Mouse (Mus musculus): ENCODE results near the gene Abca1. TPM values are rescaled to one million over a fixed set of nuclear protein-coding genes. Genes with fewer than 3 reads are reported as not detected.

The Abca1 gene
- polyA plus RNA-seq, 1 experiment = 22.3 TPM

- Histone ChIP-seq H3K27ac (replicated peaks; ENCODE audit: low read depth, low read length) (no peak overlapping the region), H3K4me3 (ENCODE audit: insufficient read depth, low read depth, low read length) (no peak overlapping the region), H3K4me1 (ENCODE audit: control insufficient read depth, insufficient read depth, insufficient read length, low read length) (peaks cover 35% of the 10 kb centered on the region)
Observed at GRCm38 (mm10) chr4:53144021-53144420, 15.7 kb downstream of the Abca1 start.

GRCm38 (mm10) chr4:53140678-53141077 lies 19.0 kb downstream of the Abca1 start:
- Histone ChIP-seq H3K4me1 (ENCODE audit: control insufficient read depth, insufficient read depth, insufficient read length, low read length) (peaks cover 17% of the 10 kb centered on the region), H3K27ac (replicated peaks; ENCODE audit: low read depth, low read length) (no peak overlapping the region), H3K4me3 (ENCODE audit: insufficient read depth, low read depth, low read length) (no peak overlapping the region)

GRCm38 (mm10) chr4:53139495-53139894 lies 20.2 kb downstream of the Abca1 start:
- Histone ChIP-seq H3K27ac (replicated peaks; ENCODE audit: low read depth, low read length) (no peak overlapping the region), H3K4me3 (ENCODE audit: insufficient read depth, low read depth, low read length) (no peak overlapping the region), H3K4me1 (ENCODE audit: control insufficient read depth, insufficient read depth, insufficient read length, low read length) (peaks cover 23% of the 10 kb centered on the region)

GRCm38 (mm10) chr4:53138974-53139373 lies 20.7 kb downstream of the Abca1 start:
- Histone ChIP-seq H3K27ac (replicated peaks; ENCODE audit: low read depth, low read length) (no peak overlapping the region), H3K4me3 (ENCODE audit: insufficient read depth, low read depth, low read length) (no peak overlapping the region), H3K4me1 (ENCODE audit: control insufficient read depth, insufficient read depth, insufficient read length, low read length) (peaks cover 21% of the 10 kb centered on the region)

GRCm38 (mm10) chr4:53137087-53137486 lies 22.6 kb downstream of the Abca1 start:
- H3K4me1 ChIP-seq (ENCODE audit: control insufficient read depth, insufficient read depth, insufficient read length, low read length) = peaks cover 25% of the 10 kb centered on the region
- H3K4me3 ChIP-seq (ENCODE audit: insufficient read depth, low read depth, low read length) = no peak overlapping the region
- no peak overlapping the region for H3K27ac ChIP-seq (replicated peaks; ENCODE audit: low read depth, low read length)

- Histone ChIP-seq H3K4me3 (ENCODE audit: insufficient read depth, low read depth, low read length) (no peak overlapping the region), H3K4me1 (ENCODE audit: control insufficient read depth, insufficient read depth, insufficient read length, low read length) (peaks cover 23% of the 10 kb centered on the region), H3K27ac (replicated peaks; ENCODE audit: low read depth, low read length) (no peak overlapping the region)
Observed at GRCm38 (mm10) chr4:53134816-53135215, 24.9 kb downstream of the Abca1 start.

GRCm38 (mm10) chr4:53133995-53134394 lies 25.7 kb downstream of the Abca1 start:
- Histone ChIP-seq H3K27ac (replicated peaks; ENCODE audit: low read depth, low read length) (peak overlapping the region; percentile 88), H3K4me3 (ENCODE audit: insufficient read depth, low read depth, low read length) (no peak overlapping the region), H3K4me1 (ENCODE audit: control insufficient read depth, insufficient read depth, insufficient read length, low read length) (peaks cover 15% of the 10 kb centered on the region)

- no peak overlapping the region for H3K4me3 ChIP-seq (ENCODE audit: insufficient read depth, low read depth, low read length)
- H3K4me1 ChIP-seq (ENCODE audit: control insufficient read depth, insufficient read depth, insufficient read length, low read length) = peaks cover 19% of the 10 kb centered on the region
- H3K27ac ChIP-seq (replicated peaks; ENCODE audit: low read depth, low read length) = no peak overlapping the region; the same call in 1 of the 2 replicates
Observed at GRCm38 (mm10) chr4:53131538-53131937, 28.2 kb downstream of the Abca1 start.

GRCm38 (mm10) chr4:53130622-53131517 lies 28.8 kb downstream of the Abca1 start:
- Histone ChIP-seq H3K4me3 (ENCODE audit: insufficient read depth, low read depth, low read length) (no peak overlapping the region), H3K4me1 (ENCODE audit: control insufficient read depth, insufficient read depth, insufficient read length, low read length) (peaks cover 23% of the 10 kb centered on the region), H3K27ac (replicated peaks; ENCODE audit: low read depth, low read length) (no peak overlapping the region; the same call in 1 of the 2 replicates)

- no peak overlapping the region for H3K4me3 ChIP-seq (ENCODE audit: insufficient read depth, low read depth, low read length)
- H3K4me1 ChIP-seq (ENCODE audit: control insufficient read depth, insufficient read depth, insufficient read length, low read length) = peaks cover 24% of the 10 kb centered on the region
- no peak overlapping the region for H3K27ac ChIP-seq (replicated peaks; ENCODE audit: low read depth, low read length)
Observed at GRCm38 (mm10) chr4:53129716-53130301, 29.9 kb downstream of the Abca1 start.

GRCm38 (mm10) chr4:53127266-53127665 lies 32.4 kb downstream of the Abca1 start:
- Histone ChIP-seq H3K27ac (replicated peaks; ENCODE audit: low read depth, low read length) (peak overlapping the region; percentile 74), H3K4me3 (ENCODE audit: insufficient read depth, low read depth, low read length) (no peak overlapping the region), H3K4me1 (ENCODE audit: control insufficient read depth, insufficient read depth, insufficient read length, low read length) (peaks cover 35% of the 10 kb centered on the region)

- Histone ChIP-seq H3K4me1 (ENCODE audit: control insufficient read depth, insufficient read depth, insufficient read length, low read length) (peaks cover 38% of the 10 kb centered on the region), H3K4me3 (ENCODE audit: insufficient read depth, low read depth, low read length) (no peak overlapping the region), H3K27ac (replicated peaks; ENCODE audit: low read depth, low read length) (peak overlapping the region; percentile 32)
Observed at GRCm38 (mm10) chr4:53126794-53127193, 32.9 kb downstream of the Abca1 start.

GRCm38 (mm10) chr4:53124837-53125490 lies 34.7 kb downstream of the Abca1 start:
- H3K4me3 ChIP-seq (ENCODE audit: insufficient read depth, low read depth, low read length) = no peak overlapping the region
- H3K27ac ChIP-seq (replicated peaks; ENCODE audit: low read depth, low read length) = peak overlapping the region; percentile 95
- peaks cover 52% of the 10 kb centered on the region for H3K4me1 ChIP-seq (ENCODE audit: control insufficient read depth, insufficient read depth, insufficient read length, low read length)

- H3K4me1 ChIP-seq (ENCODE audit: control insufficient read depth, insufficient read depth, insufficient read length, low read length) = peaks cover 54% of the 10 kb centered on the region
- peak overlapping the region; percentile 95 for H3K27ac ChIP-seq (replicated peaks; ENCODE audit: low read depth, low read length)
- H3K4me3 ChIP-seq (ENCODE audit: insufficient read depth, low read depth, low read length) = no peak overlapping the region
Observed at GRCm38 (mm10) chr4:53122310-53122709, 37.4 kb downstream of the Abca1 start.

GRCm38 (mm10) chr4:53121516-53122227 lies 38.0 kb downstream of the Abca1 start:
- peaks cover 55% of the 10 kb centered on the region for H3K4me1 ChIP-seq (ENCODE audit: control insufficient read depth, insufficient read depth, insufficient read length, low read length)
- peak overlapping the region; percentile 95 for H3K27ac ChIP-seq (replicated peaks; ENCODE audit: low read depth, low read length)
- no peak overlapping the region for H3K4me3 ChIP-seq (ENCODE audit: insufficient read depth, low read depth, low read length)

All from brown adipose tissue, adult 24 weeks (tissue).